In the genomic region with DNA sequence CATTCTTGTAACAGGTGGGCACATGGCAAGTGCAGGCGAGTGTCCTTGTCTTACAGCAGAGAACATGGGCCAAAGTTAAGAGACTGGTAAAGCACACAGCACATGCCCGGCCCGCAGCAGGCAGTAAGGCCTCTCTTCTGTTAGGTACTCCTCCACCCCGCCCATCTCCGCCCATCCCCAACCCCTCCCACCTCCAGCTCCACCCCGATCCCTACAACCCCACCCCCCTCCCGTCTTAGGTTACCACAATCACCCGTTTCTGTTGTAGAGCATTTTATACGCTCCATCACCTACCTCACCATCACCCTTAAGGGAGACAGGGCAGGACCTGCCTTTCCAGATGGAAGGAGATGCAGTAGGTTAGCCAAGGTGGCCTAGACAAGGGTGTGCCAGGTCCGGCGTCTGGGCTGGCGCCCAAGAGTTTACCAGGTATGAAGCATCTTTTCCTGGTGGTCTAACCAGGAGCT, we compare ENCODE assay signal across 8 mouse cellular contexts. TPM values are rescaled to one million over a fixed set of nuclear protein-coding genes. Genes with fewer than 3 reads are reported as not detected.
DNase-seq lines count a peak whose midpoint lies in the region; ATAC-seq and TF ChIP-seq lines count a peak whose summit lies in the region.

Gene Opn1sw, minus strand, starts transcription at position 417 of the 467 bp plus-strand sequence.

- no peak within 1 kb of the TSS for H3K27ac ChIP-seq in forebrain, postnatal 0 days (ENCODE audit: low read depth, low read length)
- peak within 1 kb of the TSS; percentile 63 for H3K27ac ChIP-seq in limb, embryonic 10.5 days
- H3K27ac ChIP-seq in neural tube, embryonic 11.5 days (ENCODE audit: low read depth, low read length): no peak within 1 kb of the TSS

- no peak within 1 kb of the TSS for H3K9ac ChIP-seq in forebrain, postnatal 0 days
- 0 out of 2 replicates have a peak within 1 kb of the TSS, but pooled peaks have one; percentile 29 for H3K9ac ChIP-seq in neural tube, embryonic 11.5 days (ENCODE audit: low read length)

- DNase-seq in ovary, postnatal 14 days (ENCODE audit: low spot score): peak; percentile 13
- DNase-seq in ovary, postnatal 10 days (ENCODE audit: low spot score): no peak
- peak; percentile 46 for DNase-seq in brain, embryonic 14.5 days (ENCODE audit: low read depth)
- no peak for DNase-seq in forebrain, postnatal 0 days
- DNase-seq in limb, embryonic 10.5 days (ENCODE audit: low spot score): peak; percentile 73
- DNase-seq in neural tube, embryonic 11.5 days (ENCODE audit: low spot score): peak; percentile 29
- no peak for DNase-seq in frontal cortex, postnatal 10 days (ENCODE audit: low spot score in 2 of 2)
- DNase-seq in adrenal gland, adult 18-20 months (ENCODE audit: low spot score in 2 of 2): no peak

- ATAC-seq in forebrain, postnatal 0 days: peak; percentile 14; the same call in 1 of the 2 replicates
- no peak for ATAC-seq in neural tube, embryonic 11.5 days (ENCODE audit: insufficient read depth, low FRiP score, low TSS enrichment)

- 5% methylated on average over 12 of the region's 12 CpGs for WGBS in forebrain, postnatal 0 days
- 3% methylated on average over 12 of the region's 12 CpGs for WGBS in limb, embryonic 10.5 days
- 5% methylated on average over 12 of the region's 12 CpGs for WGBS in neural tube, embryonic 11.5 days

- H3K4me3 ChIP-seq in forebrain, postnatal 0 days (ENCODE audit: low read depth, low read length): no peak within 1 kb of the TSS
- peak within 1 kb of the TSS; percentile 51 for H3K4me3 ChIP-seq in limb, embryonic 10.5 days
- H3K4me3 ChIP-seq in neural tube, embryonic 11.5 days (ENCODE audit: low read depth, low read length): peak within 1 kb of the TSS; percentile 21; the same call in 1 of the 2 replicates

- H3K4me1 ChIP-seq in forebrain, postnatal 0 days (ENCODE audit: insufficient read depth): peaks cover 2% of the 10 kb centered on the region; the same call in 1 of the 2 replicates
- H3K4me1 ChIP-seq in limb, embryonic 10.5 days: peaks cover 32% of the 10 kb centered on the region
- peaks cover 3% of the 10 kb centered on the region; the same call in 1 of the 2 replicates for H3K4me1 ChIP-seq in neural tube, embryonic 11.5 days (ENCODE audit: control insufficient read depth, insufficient read depth, low read length)

- no peaks in the 10 kb centered on the region for H3K9me3 ChIP-seq in forebrain, postnatal 0 days (ENCODE audit: low read length)
- H3K9me3 ChIP-seq in limb, embryonic 10.5 days (replicated peaks): no peaks in the 10 kb centered on the region
- no peaks in the 10 kb centered on the region for H3K9me3 ChIP-seq in neural tube, embryonic 11.5 days (ENCODE audit: control insufficient read depth, low read length)

- TF ChIP-seq POLR2A in brain, embryonic 14.5 days (IDR thresholded peaks at IDR 0.05; ENCODE audit: borderline replicate concordance, extremely low read depth, insufficient read depth, insufficient read length, poor library complexity, severe bottlenecking): no peak

- no peaks in the 10 kb centered on the region for H3K36me3 ChIP-seq in forebrain, postnatal 0 days (ENCODE audit: insufficient read depth)
- H3K36me3 ChIP-seq in limb, embryonic 10.5 days: no peaks in the 10 kb centered on the region
- H3K36me3 ChIP-seq in neural tube, embryonic 11.5 days (ENCODE audit: control insufficient read depth, insufficient read depth, low read length): no peaks in the 10 kb centered on the region

- TF ChIP-seq CTCF in brain, embryonic 14.5 days (IDR thresholded peaks at IDR 0.05; ENCODE audit: borderline replicate concordance, extremely low read depth, insufficient read depth, insufficient read length): no peak
- no peak for TF ChIP-seq CTCF in forebrain, postnatal 0 days (IDR thresholded peaks at IDR 0.05; ENCODE audit: low read depth)

- no peaks in the 10 kb centered on the region for H3K27me3 ChIP-seq in forebrain, postnatal 0 days (ENCODE audit: insufficient read depth, low read length)
- H3K27me3 ChIP-seq in limb, embryonic 10.5 days (ENCODE audit: low read depth, poor library complexity, severe bottlenecking): no peaks in the 10 kb centered on the region
- no peaks in the 10 kb centered on the region for H3K27me3 ChIP-seq in neural tube, embryonic 11.5 days (ENCODE audit: control insufficient read depth, insufficient read depth, low read length)

- 0 out of 2 replicates have a peak within 1 kb of the TSS, but pooled peaks have one; percentile 5 for H3K4me2 ChIP-seq in forebrain, postnatal 0 days (ENCODE audit: low read depth)
- H3K4me2 ChIP-seq in neural tube, embryonic 11.5 days (ENCODE audit: low read depth): peak within 1 kb of the TSS; percentile 32

RNA-seq across cellular contexts. Expression of gene Opn1sw, which starts in this region (rescaled TPM):
- 0.11 and 0.32 TPM in 2 replicates for polyA plus RNA-seq in brain, embryonic 14.5 days (2012; rRNA removed)
- 7.0 TPM in 1 of 2 replicates, not detected in the other for total RNA-seq in forebrain, postnatal 0 days (2014; rRNA removed)
- polyA plus RNA-seq in forebrain, postnatal 0 days (2015; fragmentation: Nextera tagmentation; extraction: Ambion mirVana): 0.45 and 0.74 TPM in 2 replicates
- 0.34 and 0.38 TPM in 2 replicates for polyA plus RNA-seq in limb, embryonic 10.5 days (2016; fragmentation: Nextera tagmentation; extraction: Ambion mirVana)
- 0.15 and 0.20 TPM in 2 replicates for polyA plus RNA-seq in neural tube, embryonic 11.5 days (2014; fragmentation: Nextera tagmentation; extraction: Ambion mirVana)
- not detected for total RNA-seq in adrenal gland, adult 18-20 months (2021)

Comparison
In these comparisons a context has a peak if more than half of its experiments do, and no peak if none do; other contexts are left out.
1. Peak in DNase-seq in brain, embryonic 14.5 days; RNA of the gene not detected or under 1 TPM.
2. Peak in DNase-seq, H3K4me3 ChIP-seq and H3K27ac ChIP-seq in limb, embryonic 10.5 days; RNA of the gene not detected or under 1 TPM.
3. Peak in DNase-seq, H3K4me3 ChIP-seq, H3K9ac ChIP-seq and H3K4me2 ChIP-seq in neural tube, embryonic 11.5 days; RNA of the gene not detected or under 1 TPM.